11 mouse cellular contexts compared by ENCODE assay signal in the genomic region with DNA sequence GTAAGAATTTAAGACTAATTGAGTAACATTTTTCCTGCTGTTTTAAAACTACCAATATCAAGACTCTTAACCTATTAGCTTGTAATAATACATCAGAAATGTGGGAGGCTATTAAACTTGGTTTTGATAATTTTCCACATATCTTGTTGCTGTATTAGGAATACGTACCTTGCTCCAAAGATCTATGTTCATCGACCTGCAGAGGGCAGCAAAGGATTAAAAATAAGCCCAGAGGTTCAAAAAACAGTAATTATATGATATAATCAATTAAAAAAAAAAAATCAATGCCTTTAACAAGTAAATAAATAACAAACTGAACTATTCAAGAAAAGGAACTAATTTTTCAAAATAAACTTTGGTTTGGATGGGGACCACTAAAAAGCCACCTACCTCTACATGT. TPM values are rescaled to one million over a fixed set of nuclear protein-coding genes. Genes with fewer than 3 reads are reported as not detected.
A peak's percentile ranks its signal among the peaks of the same experiment; 100 is the strongest.
DNase-seq lines count a peak whose midpoint lies in the region; ATAC-seq and TF ChIP-seq lines count a peak whose summit lies in the region.
"Had no signal": no experiment of that assay in that cellular context is flagged by ENCODE, and none has a peak within 500 bp of the region (broad histone marks: within the 10 kb centered on the region; RNA-seq: fewer than 3 reads in every experiment).

No protein-coding gene starts in this region.

- no peak overlapping the region for H3K4me3 ChIP-seq in hindbrain, postnatal 0 days (ENCODE audit: low read length)
- no peak overlapping the region for H3K4me3 ChIP-seq in hindbrain, embryonic 16.5 days (ENCODE audit: low read length)
- no peak overlapping the region for H3K4me3 ChIP-seq in midbrain, postnatal 0 days (ENCODE audit: low read depth, low read length)
- H3K4me3 ChIP-seq in midbrain, embryonic 11.5 days (ENCODE audit: low read depth, low read length), result no peak overlapping the region
- H3K4me3 ChIP-seq: erythroblast, embryonic 14.5 days; heart, embryonic 12.5 days had no signal

- no peaks in the 10 kb centered on the region for H3K9me3 ChIP-seq in hindbrain, postnatal 0 days (ENCODE audit: low read length)
- no peaks in the 10 kb centered on the region for H3K9me3 ChIP-seq in hindbrain, embryonic 16.5 days (ENCODE audit: control insufficient read depth, low read length)
- H3K9me3 ChIP-seq in midbrain, postnatal 0 days (ENCODE audit: low read length), result no peaks in the 10 kb centered on the region
- H3K9me3 ChIP-seq in midbrain, embryonic 11.5 days (ENCODE audit: control insufficient read depth, low read length), result no peaks in the 10 kb centered on the region
- H3K9me3 ChIP-seq: heart, embryonic 12.5 days had no signal

- H3K9ac ChIP-seq in hindbrain, postnatal 0 days (replicated peaks; ENCODE audit: low read length), result no peak overlapping the region
- no peak overlapping the region for H3K9ac ChIP-seq in hindbrain, embryonic 16.5 days (ENCODE audit: low read depth, low read length)
- no peak overlapping the region for H3K9ac ChIP-seq in midbrain, postnatal 0 days (replicated peaks; ENCODE audit: low read length, poor library complexity, severe bottlenecking)
- H3K9ac ChIP-seq in midbrain, embryonic 11.5 days (ENCODE audit: low read length), result no peak overlapping the region
- H3K9ac ChIP-seq: heart, embryonic 12.5 days had no signal

- H3K27ac ChIP-seq in hindbrain, postnatal 0 days, result no peak overlapping the region
- no peak overlapping the region for H3K27ac ChIP-seq in hindbrain, embryonic 16.5 days (ENCODE audit: low read depth, low read length)
- H3K27ac ChIP-seq in midbrain, postnatal 0 days (ENCODE audit: low read depth, low read length), result no peak overlapping the region
- H3K27ac ChIP-seq in midbrain, embryonic 11.5 days (ENCODE audit: low read depth, low read length), result no peak overlapping the region

- peak; percentile 59 for DNase-seq in hindbrain, postnatal 0 days (ENCODE audit: low spot score)
- peak; percentile 40 for DNase-seq in midbrain, postnatal 0 days (ENCODE audit: low spot score)
- DNase-seq in midbrain, embryonic 11.5 days (ENCODE audit: low spot score, missing footprints), result no peak
- peak; percentile 52 for DNase-seq in c-Kit-negative CD71-positive TER-119-positive erythroid progenitor cells, embryonic 14.5 days (ENCODE audit: low read depth, low spot score)
- peak; percentile 25 for DNase-seq in thymus, postnatal 14 days
- DNase-seq in gastrocnemius, postnatal 4 days (ENCODE audit: low spot score in 2 of 2), result no peak
- DNase-seq: cerebellum, adult 2 months had no signal

- 63% methylated on average over 2 of the region's 2 CpGs for WGBS in hindbrain, postnatal 0 days
- WGBS in hindbrain, embryonic 16.5 days, result 72% methylated on average over 2 of the region's 2 CpGs
- 56% methylated on average over 2 of the region's 2 CpGs for WGBS in midbrain, postnatal 0 days
- 70% methylated on average over 2 of the region's 2 CpGs for WGBS in midbrain, embryonic 11.5 days

- no peak overlapping the region for H3K4me2 ChIP-seq in hindbrain, postnatal 0 days (ENCODE audit: low read depth, low read length)
- H3K4me2 ChIP-seq in hindbrain, embryonic 16.5 days (ENCODE audit: low read length), result no peak overlapping the region
- no peak overlapping the region for H3K4me2 ChIP-seq in midbrain, postnatal 0 days (ENCODE audit: low read depth, low read length, poor library complexity, severe bottlenecking)
- H3K4me2 ChIP-seq in midbrain, embryonic 11.5 days, result no peak overlapping the region
- H3K4me2 ChIP-seq: heart, embryonic 12.5 days had no signal

- H3K36me3 ChIP-seq in hindbrain, postnatal 0 days (ENCODE audit: insufficient read depth, low read length), result peaks cover 8% of the 10 kb centered on the region; the same call in 1 of the 2 replicates
- H3K36me3 ChIP-seq in hindbrain, embryonic 16.5 days (ENCODE audit: control insufficient read depth, insufficient read depth, low read length), result peaks cover 3% of the 10 kb centered on the region; the same call in 1 of the 2 replicates
- H3K36me3 ChIP-seq in midbrain, postnatal 0 days (ENCODE audit: insufficient read depth, low read length), result peaks cover 9% of the 10 kb centered on the region
- H3K36me3 ChIP-seq in midbrain, embryonic 11.5 days (ENCODE audit: control insufficient read depth, insufficient read depth, low read length), result no peaks in the 10 kb centered on the region

- H3K27me3 ChIP-seq in hindbrain, postnatal 0 days (ENCODE audit: insufficient read depth, low read length), result no peaks in the 10 kb centered on the region
- no peaks in the 10 kb centered on the region for H3K27me3 ChIP-seq in hindbrain, embryonic 16.5 days (replicated peaks; ENCODE audit: control insufficient read depth, insufficient read depth, low read length)
- no peaks in the 10 kb centered on the region for H3K27me3 ChIP-seq in midbrain, postnatal 0 days (ENCODE audit: insufficient read depth, low read length)
- no peaks in the 10 kb centered on the region for H3K27me3 ChIP-seq in midbrain, embryonic 11.5 days (ENCODE audit: control insufficient read depth, insufficient read depth, low read length)
- H3K27me3 ChIP-seq: heart, embryonic 12.5 days had no signal

- ATAC-seq in hindbrain, postnatal 0 days, result no peak
- ATAC-seq in hindbrain, embryonic 16.5 days, result no peak
- ATAC-seq in midbrain, postnatal 0 days (ENCODE audit: low FRiP score), result no peak
- no peak for ATAC-seq in midbrain, embryonic 11.5 days (ENCODE audit: low FRiP score)
- ATAC-seq in monocyte, adult 5-6 weeks (replicated peaks; ENCODE audit: insufficient number of reproducible peaks, low FRiP score, low TSS enrichment, poor library complexity, severe bottlenecking), result no peak

- no peaks in the 10 kb centered on the region for H3K4me1 ChIP-seq in hindbrain, postnatal 0 days (ENCODE audit: insufficient read depth, low read length)
- H3K4me1 ChIP-seq in hindbrain, embryonic 16.5 days (ENCODE audit: control insufficient read depth, insufficient read depth, low read depth, low read length), result no peaks in the 10 kb centered on the region
- no peaks in the 10 kb centered on the region for H3K4me1 ChIP-seq in midbrain, postnatal 0 days (ENCODE audit: insufficient read depth, low read length)
- peaks cover 8% of the 10 kb centered on the region; the same call in 1 of the 2 replicates for H3K4me1 ChIP-seq in midbrain, embryonic 11.5 days (ENCODE audit: control insufficient read depth, insufficient read depth, low read length)

- peak; percentile 51 for TF ChIP-seq CTCF in hindbrain, postnatal 0 days (IDR thresholded peaks at IDR 0.05; ENCODE audit: low read depth)
- peak; percentile 65 for TF ChIP-seq CTCF in midbrain, postnatal 0 days (IDR thresholded peaks at IDR 0.05)

RNA-seq across cellular contexts. Expression of gene Lrpprc, which starts 34.5 kb away (rescaled TPM):
- total RNA-seq in hindbrain, postnatal 0 days (2014; rRNA removed), result 46.1 and 47.3 TPM in 2 replicates
- 38.1 and 39.1 TPM in 2 replicates for polyA plus RNA-seq in hindbrain, postnatal 0 days (2015; fragmentation: Nextera tagmentation; extraction: Ambion mirVana)
- 43.4 and 50.2 TPM in 2 replicates for polyA plus RNA-seq in hindbrain, embryonic 16.5 days (2015; fragmentation: Nextera tagmentation; extraction: Ambion mirVana)
- total RNA-seq in midbrain, postnatal 0 days (2014; rRNA removed), result 53.5 and 68.0 TPM in 2 replicates
- polyA plus RNA-seq in midbrain, postnatal 0 days (2015; fragmentation: Nextera tagmentation; extraction: Ambion mirVana), result 39.1 and 41.3 TPM in 2 replicates
- 53.9 and 59.1 TPM in 2 replicates for polyA plus RNA-seq in midbrain, embryonic 11.5 days (2014; fragmentation: Nextera tagmentation; extraction: Ambion mirVana)
- total RNA-seq in monocyte, adult 5-6 weeks (2017), result 29.1 to 39.5 TPM (median 34.8 TPM) in 3 replicates
- 10 to 100 TPM; 56.8 to 61.6 TPM for total RNA-seq in gastrocnemius, postnatal 4 days (2021)

Comparison
In these comparisons a context has a peak if more than half of its experiments do, and no peak if none do; other contexts are left out.
1. DNase-seq: peak in hindbrain, postnatal 0 days (single experiment), midbrain, postnatal 0 days (single experiment), c-Kit-negative CD71-positive TER-119-positive erythroid progenitor cells, embryonic 14.5 days (single experiment) and thymus, postnatal 14 days (single experiment); none in midbrain, embryonic 11.5 days (single experiment) and gastrocnemius, postnatal 4 days (0 of 2).